Comparison of ENCODE assay signal across 12 mouse cellular contexts in genomic region chr16:40971382-40971781, GRCm38 (mm10).
"Had no signal": no experiment of that assay in that cellular context is flagged by ENCODE, and none has a peak within 500 bp of the region (broad histone marks: within the 10 kb centered on the region; RNA-seq: fewer than 3 reads in every experiment).

No protein-coding gene starts in this region.

- H3K9ac ChIP-seq: kidney, embryonic 15.5 days; limb, embryonic 13.5 days; liver, embryonic 14.5 days; midbrain, embryonic 12.5 days; neural tube, embryonic 13.5 days had no signal

- H3K9me3 ChIP-seq: kidney, embryonic 15.5 days; limb, embryonic 13.5 days; midbrain, embryonic 12.5 days; neural tube, embryonic 13.5 days had no signal

- H3K4me1 ChIP-seq: midbrain, embryonic 12.5 days had no signal

- H3K4me2 ChIP-seq: kidney, embryonic 15.5 days; limb, embryonic 13.5 days; midbrain, embryonic 12.5 days; neural tube, embryonic 13.5 days had no signal

- H3K27ac ChIP-seq: hindbrain, postnatal 0 days; kidney, embryonic 15.5 days; limb, embryonic 13.5 days; liver, embryonic 14.5 days; midbrain, embryonic 12.5 days; neural tube, embryonic 13.5 days had no signal

- H3K4me3 ChIP-seq: kidney, embryonic 15.5 days; limb, embryonic 13.5 days; midbrain, embryonic 12.5 days; neural tube, embryonic 13.5 days had no signal

- DNase-seq: kidney, adult 11 months; layer of hippocampus, postnatal 36 days; lung, adult 18-20 months; retina, postnatal 1 day; thymus, postnatal 4 days had no signal

- H3K36me3 ChIP-seq: kidney, embryonic 15.5 days; limb, embryonic 13.5 days; midbrain, embryonic 12.5 days; neural tube, embryonic 13.5 days had no signal

- ATAC-seq: hindbrain, postnatal 0 days; midbrain, embryonic 16.5 days had no signal

- H3K27me3 ChIP-seq: midbrain, embryonic 12.5 days; neural tube, embryonic 13.5 days had no signal
